Mouse (Mus musculus): ENCODE measurements around the gene Nrd1.

DNA sequence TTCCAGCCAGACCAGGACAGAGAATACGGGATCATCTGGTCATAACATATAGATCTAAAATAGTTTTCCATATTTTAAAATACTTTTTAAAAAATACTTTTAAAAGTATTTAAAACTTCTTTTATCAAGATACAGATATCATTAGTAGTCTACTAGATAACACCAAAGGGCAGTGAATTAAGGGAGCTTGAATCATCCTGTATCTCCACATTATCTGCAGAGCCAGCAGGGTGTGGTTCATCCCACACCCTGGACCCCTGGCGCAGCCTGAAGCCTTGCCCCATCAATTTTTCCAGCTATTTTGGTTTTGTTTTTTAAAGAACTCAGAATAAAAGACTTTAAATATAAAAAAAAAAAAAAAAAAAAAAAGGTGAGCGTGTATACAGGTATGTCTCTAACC lies 98.4 kb downstream of the Nrd1 start:
- no peak for TF ChIP-seq CTCF (IDR thresholded peaks at IDR 0.05; ENCODE audit: low read depth)
- TF ChIP-seq EP300 (IDR thresholded peaks at IDR 0.05; ENCODE audit: low read depth), result no peak

All from liver, embryonic 14.5 days (tissue).